Mouse (Mus musculus) forebrain, embryonic 10.5 days (tissue): ENCODE data around the gene Aldh1a1. TPM values are rescaled to one million over a fixed set of nuclear protein-coding genes. Genes with fewer than 3 reads are reported as not detected.

Experiments used
- DNase-seq: peaks from one replicate; pipeline ENCODE4 v3.0.0-alpha.2; 2017; ENCODE audit warnings: low spot score; ENCODE audit errors: extremely low spot score
- H3K27ac ChIP-seq: fragments of 300-500 bp; sonication (generic); 2 replicates; pipeline ENCODE4 v1.5.1; 2016; ENCODE audit warnings: mild to moderate bottlenecking
- H3K27me3 ChIP-seq: fragments of 300-500 bp; sonication (generic); 2 replicates; pipeline ENCODE4 v1.6.1; 2016; ENCODE audit warnings: mild to moderate bottlenecking; ENCODE audit not compliant: poor library complexity, severe bottlenecking
- H3K36me3 ChIP-seq: fragments of 300-500 bp; sonication (generic); replicated peaks from 2 replicates; pipeline ENCODE4 v1.6.1; 2016; ENCODE audit warnings: mild to moderate bottlenecking, moderate library complexity
- H3K4me1 ChIP-seq: fragments of 300-500 bp; sonication (generic); 2 replicates; pipeline ENCODE4 v1.6.1; 2016
- H3K4me3 ChIP-seq: fragments of 300-500 bp; sonication (generic); 2 replicates; pipeline ENCODE4 v1.5.1; 2016; ENCODE audit warnings: mild to moderate bottlenecking, moderate library complexity
- H3K9me3 ChIP-seq: fragments of 300-500 bp; sonication (generic); 2 replicates; pipeline ENCODE4 v1.6.1; 2016; ENCODE audit warnings: mild to moderate bottlenecking, moderate library complexity
- WGBS: fragments of 180-500 bp; shearing (Covaris S2); methylation state at CpG from one replicate; pipeline ENCODE4 v1.1.7; 2016; 5-methylcytosine and 5-hydroxymethylcytosine counted together
- polyA plus RNA-seq: library from polyadenylated mRNA; unstranded; fragments of >200 nt; fragmentation: Nextera tagmentation; extraction: Ambion mirVana; gene quantifications from 2 replicates; pipeline ENCODE4 v1.2.1, GENCODE M21; 2016

Gene Aldh1a1
- 0.89 and 9.1 TPM in 2 replicates for polyA plus RNA-seq

- H3K9me3 ChIP-seq, result no peaks in the 10 kb centered on the region
- H3K27me3 ChIP-seq, result no peaks in the 10 kb centered on the region
- DNase-seq, result no peak
- no peaks in the 10 kb centered on the region for H3K4me1 ChIP-seq
- WGBS, result 85% methylated on average over 2 of the region's 2 CpGs
- no peak within 1 kb of the TSS for H3K27ac ChIP-seq
- H3K4me3 ChIP-seq, result no peak within 1 kb of the TSS
- H3K36me3 ChIP-seq, result no peaks in the 10 kb centered on the region
Measured at GRCm38 (mm10) chr19:20492491-20492890, at the start of gene Aldh1a1. TSS of gene Aldh1a1 (plus strand) at chr19:20492715.

GRCm38 (mm10) chr19:20447807-20448206 lies 44.7 kb upstream of the Aldh1a1 start:
- Histone ChIP-seq H3K27ac (no peak overlapping the region), H3K4me3 (no peak overlapping the region), H3K36me3 (no peaks in the 10 kb centered on the region), H3K9me3 (no peaks in the 10 kb centered on the region), H3K4me1 (no peaks in the 10 kb centered on the region), H3K27me3 (no peaks in the 10 kb centered on the region)
- DNase-seq, result no peak
- WGBS, result 82% methylated on average over 2 of the region's 2 CpGs

GRCm38 (mm10) chr19:20449546-20449945 lies 43.0 kb upstream of the Aldh1a1 start:
- Histone ChIP-seq H3K4me1 (no peaks in the 10 kb centered on the region), H3K27me3 (no peaks in the 10 kb centered on the region), H3K36me3 (no peaks in the 10 kb centered on the region), H3K27ac (no peak overlapping the region), H3K9me3 (no peaks in the 10 kb centered on the region), H3K4me3 (no peak overlapping the region)
- DNase-seq, result no peak

- H3K4me1 ChIP-seq, result no peaks in the 10 kb centered on the region
- no peak overlapping the region for H3K4me3 ChIP-seq
- H3K36me3 ChIP-seq, result no peaks in the 10 kb centered on the region
- H3K9me3 ChIP-seq, result no peaks in the 10 kb centered on the region
- H3K27me3 ChIP-seq, result no peaks in the 10 kb centered on the region
- no peak overlapping the region for H3K27ac ChIP-seq
- 86% methylated on average over 7 of the region's 7 CpGs for WGBS
- no peak for DNase-seq
Measured at GRCm38 (mm10) chr19:20451045-20451444, 41.5 kb upstream of the Aldh1a1 start.

GRCm38 (mm10) chr19:20484497-20484896 lies 8.0 kb upstream of the Aldh1a1 start:
- Histone ChIP-seq H3K4me3 (no peak overlapping the region), H3K4me1 (no peaks in the 10 kb centered on the region), H3K27me3 (no peaks in the 10 kb centered on the region), H3K9me3 (no peaks in the 10 kb centered on the region), H3K36me3 (no peaks in the 10 kb centered on the region), H3K27ac (no peak overlapping the region)
- 90% methylated on average over 1 of the region's 1 CpGs for WGBS
- DNase-seq, result no peak

- DNase-seq, result no peak
- Histone ChIP-seq H3K4me1 (no peaks in the 10 kb centered on the region), H3K4me3 (no peak overlapping the region), H3K27me3 (no peaks in the 10 kb centered on the region), H3K9me3 (no peaks in the 10 kb centered on the region), H3K27ac (no peak overlapping the region), H3K36me3 (no peaks in the 10 kb centered on the region)
- 87% methylated on average over 4 of the region's 4 CpGs for WGBS
Measured at GRCm38 (mm10) chr19:20491950-20492349, 565 bp upstream of the Aldh1a1 start.

GRCm38 (mm10) chr19:20496476-20496875 lies 4.0 kb downstream of the Aldh1a1 start:
- Histone ChIP-seq H3K4me3 (no peak overlapping the region), H3K27me3 (no peaks in the 10 kb centered on the region), H3K27ac (no peak overlapping the region), H3K4me1 (no peaks in the 10 kb centered on the region), H3K36me3 (no peaks in the 10 kb centered on the region), H3K9me3 (no peaks in the 10 kb centered on the region)
- no peak for DNase-seq

GRCm38 (mm10) chr19:20505359-20505758 lies 12.8 kb downstream of the Aldh1a1 start:
- H3K4me3 ChIP-seq, result no peak overlapping the region
- no peaks in the 10 kb centered on the region for H3K36me3 ChIP-seq
- DNase-seq, result no peak
- H3K27me3 ChIP-seq, result no peaks in the 10 kb centered on the region; the same call in 1 of the 2 replicates
- no peak overlapping the region for H3K27ac ChIP-seq
- H3K4me1 ChIP-seq, result peaks cover 16% of the 10 kb centered on the region
- no peaks in the 10 kb centered on the region for H3K9me3 ChIP-seq

- Histone ChIP-seq H3K4me3 (no peak overlapping the region), H3K27ac (no peak overlapping the region), H3K9me3 (no peaks in the 10 kb centered on the region), H3K36me3 (no peaks in the 10 kb centered on the region), H3K4me1 (peaks cover 16% of the 10 kb centered on the region), H3K27me3 (no peaks in the 10 kb centered on the region; the same call in 1 of the 2 replicates)
- 40% methylated on average over 9 of the region's 9 CpGs for WGBS
- DNase-seq, result no peak
Measured at GRCm38 (mm10) chr19:20506936-20507615, 14.6 kb downstream of the Aldh1a1 start.

GRCm38 (mm10) chr19:20508609-20509008 lies 16.1 kb downstream of the Aldh1a1 start:
- Histone ChIP-seq H3K27ac (no peak overlapping the region), H3K4me3 (no peak overlapping the region), H3K4me1 (peaks cover 16% of the 10 kb centered on the region), H3K9me3 (no peaks in the 10 kb centered on the region), H3K27me3 (no peaks in the 10 kb centered on the region; the same call in 1 of the 2 replicates), H3K36me3 (no peaks in the 10 kb centered on the region)
- no peak for DNase-seq
- WGBS, result 54% methylated on average over 4 of the region's 4 CpGs

GRCm38 (mm10) chr19:20511971-20512370 lies 19.5 kb downstream of the Aldh1a1 start:
- Histone ChIP-seq H3K4me1 (peaks cover 11% of the 10 kb centered on the region), H3K27ac (no peak overlapping the region), H3K27me3 (no peaks in the 10 kb centered on the region; the same call in 1 of the 2 replicates), H3K9me3 (no peaks in the 10 kb centered on the region), H3K36me3 (no peaks in the 10 kb centered on the region), H3K4me3 (no peak overlapping the region)
- DNase-seq, result no peak
- 92% methylated on average over 2 of the region's 2 CpGs for WGBS

GRCm38 (mm10) chr19:20513181-20513580 lies 20.7 kb downstream of the Aldh1a1 start:
- DNase-seq, result no peak
- no peaks in the 10 kb centered on the region for H3K36me3 ChIP-seq
- no peaks in the 10 kb centered on the region; the same call in 1 of the 2 replicates for H3K27me3 ChIP-seq
- 0 out of 2 replicates have a peak, but pooled peaks cover 4% of the 10 kb centered on the region for H3K4me1 ChIP-seq
- H3K9me3 ChIP-seq, result no peaks in the 10 kb centered on the region
- 92% methylated on average over 2 of the region's 2 CpGs for WGBS
- no peak overlapping the region for H3K27ac ChIP-seq
- no peak overlapping the region for H3K4me3 ChIP-seq

GRCm38 (mm10) chr19:20513688-20514361 lies 21.3 kb downstream of the Aldh1a1 start:
- no peak for DNase-seq
- Histone ChIP-seq H3K36me3 (no peaks in the 10 kb centered on the region), H3K27ac (no peak overlapping the region), H3K9me3 (no peaks in the 10 kb centered on the region), H3K27me3 (no peaks in the 10 kb centered on the region), H3K4me3 (no peak overlapping the region), H3K4me1 (no peaks in the 10 kb centered on the region)
- WGBS, result 86% methylated on average over 6 of the region's 6 CpGs
